Mouse (Mus musculus) erythroblast, adult 5-6 weeks (primary cell): ENCODE data around the gene Cadm4. TPM values are rescaled to one million over a fixed set of nuclear protein-coding genes. Genes with fewer than 3 reads are reported as not detected.

ENCODE experiments used
- total RNA-seq, 2 experiments: library from RNA; stranded (forward) in 1 of 2; stranded (reverse) in 1 of 2; fragments of 150-400 nt in 1 of 2; fragments of 200-764, 138-1000 nt in 1 of 2; gene quantifications; 2 replicates each; pipeline versions ENCODE4 v1.2.3 to v1.2.4; 2015 to 2017; ENCODE audit warnings: low replicate concordance in 2 of 2

Cadm4 gene
- total RNA-seq, 2 experiments from 2014 or later = 0.77 TPM; not detected in 1

Other genes with a start within 250 kb of the Cadm4 start
- not detected in 2 replicates for gene Zfp109, start 244.5 kb upstream of the Cadm4 start, total RNA-seq (2015; ENCODE audit: low replicate concordance)
- gene Zfp109, start 244.5 kb upstream of the Cadm4 start, total RNA-seq (2017; ENCODE audit: low replicate concordance) = 2.1 TPM in 1 of 2 replicates, not detected in the other
- gene Zfp108, start 227.2 kb upstream of the Cadm4 start, total RNA-seq (2015; ENCODE audit: low replicate concordance) = 2.9 TPM in 1 of 2 replicates, not detected in the other
- not detected in 2 replicates for gene Zfp108, start 227.2 kb upstream of the Cadm4 start, total RNA-seq (2017; ENCODE audit: low replicate concordance)
- gene Zfp93, start 211.6 kb upstream of the Cadm4 start, total RNA-seq (2015; ENCODE audit: low replicate concordance) = not detected in 2 replicates
- 0.70 TPM in 1 of 2 replicates, not detected in the other for gene Zfp93, start 211.6 kb upstream of the Cadm4 start, total RNA-seq (2017; ENCODE audit: low replicate concordance)
- 1.2 and 2.1 TPM in 2 replicates for gene Zfp61, start 180.8 kb upstream of the Cadm4 start, total RNA-seq (2015; ENCODE audit: low replicate concordance)
- 0.77 and 4.0 TPM in 2 replicates for gene Zfp61, start 180.8 kb upstream of the Cadm4 start, total RNA-seq (2017; ENCODE audit: low replicate concordance)
- 1.0 TPM in 1 of 2 replicates, not detected in the other for gene Zfp94, start 165.4 kb upstream of the Cadm4 start, total RNA-seq (2015; ENCODE audit: low replicate concordance)
- gene Zfp94, start 165.4 kb upstream of the Cadm4 start, total RNA-seq (2017; ENCODE audit: low replicate concordance) = 0.34 and 1.3 TPM in 2 replicates
- not detected in 2 replicates for gene Tescl, start 148.1 kb upstream of the Cadm4 start, total RNA-seq (2015; ENCODE audit: low replicate concordance)
- not detected in 2 replicates for gene Tescl, start 148.1 kb upstream of the Cadm4 start, total RNA-seq (2017; ENCODE audit: low replicate concordance)
- not detected in 2 replicates for gene Lypd5, start 132.8 kb upstream of the Cadm4 start, total RNA-seq (2015; ENCODE audit: low replicate concordance)
- not detected in 2 replicates for gene Lypd5, start 132.8 kb upstream of the Cadm4 start, total RNA-seq (2017; ENCODE audit: low replicate concordance)
- 102 and 125 TPM in 2 replicates for gene Kcnn4, start 111.8 kb upstream of the Cadm4 start, total RNA-seq (2015; ENCODE audit: low replicate concordance)
- 244 and 272 TPM in 2 replicates for gene Kcnn4, start 111.8 kb upstream of the Cadm4 start, total RNA-seq (2017; ENCODE audit: low replicate concordance)
- gene Smg9, start 82.4 kb upstream of the Cadm4 start, total RNA-seq (2015; ENCODE audit: low replicate concordance) = 9.6 and 11.1 TPM in 2 replicates
- 13.3 and 16.0 TPM in 2 replicates for gene Smg9, start 82.4 kb upstream of the Cadm4 start, total RNA-seq (2017; ENCODE audit: low replicate concordance)
- gene Irgc1, start 29.7 kb upstream of the Cadm4 start, total RNA-seq (2015; ENCODE audit: low replicate concordance) = not detected in 2 replicates
- not detected in 2 replicates for gene Irgc1, start 29.7 kb upstream of the Cadm4 start, total RNA-seq (2017; ENCODE audit: low replicate concordance)
- 28.4 and 30.9 TPM in 2 replicates for gene Plaur, start 19.5 kb upstream of the Cadm4 start, total RNA-seq (2015; ENCODE audit: low replicate concordance)
- gene Plaur, start 19.5 kb upstream of the Cadm4 start, total RNA-seq (2017; ENCODE audit: low replicate concordance) = 19.4 and 34.9 TPM in 2 replicates
- gene Zfp428, start 25.0 kb downstream of the Cadm4 start, total RNA-seq (2015; ENCODE audit: low replicate concordance) = not detected in 2 replicates
- gene Zfp428, start 25.0 kb downstream of the Cadm4 start, total RNA-seq (2017; ENCODE audit: low replicate concordance) = not detected in 2 replicates
- gene AC161166.1, start 30.4 kb downstream of the Cadm4 start, total RNA-seq (2015; ENCODE audit: low replicate concordance) = not detected in 2 replicates
- not detected in 2 replicates for gene AC161166.1, start 30.4 kb downstream of the Cadm4 start, total RNA-seq (2017; ENCODE audit: low replicate concordance)
- 0.42 TPM in 1 of 2 replicates, not detected in the other for gene Irgq, start 48.7 kb downstream of the Cadm4 start, total RNA-seq (2015; ENCODE audit: low replicate concordance)
- gene Irgq, start 48.7 kb downstream of the Cadm4 start, total RNA-seq (2017; ENCODE audit: low replicate concordance) = 1.4 and 1.6 TPM in 2 replicates
- gene Pinlyp, start 64.1 kb downstream of the Cadm4 start, total RNA-seq (2015; ENCODE audit: low replicate concordance) = not detected in 2 replicates
- gene Pinlyp, start 64.1 kb downstream of the Cadm4 start, total RNA-seq (2017; ENCODE audit: low replicate concordance) = not detected in 2 replicates
- gene Xrcc1, start 64.3 kb downstream of the Cadm4 start, total RNA-seq (2015; ENCODE audit: low replicate concordance) = 7.5 and 9.4 TPM in 2 replicates
- gene Xrcc1, start 64.3 kb downstream of the Cadm4 start, total RNA-seq (2017; ENCODE audit: low replicate concordance) = 15.9 and 18.0 TPM in 2 replicates
- gene Ethe1, start 105.5 kb downstream of the Cadm4 start, total RNA-seq (2015; ENCODE audit: low replicate concordance) = 22.3 and 28.0 TPM in 2 replicates
- gene Ethe1, start 105.5 kb downstream of the Cadm4 start, total RNA-seq (2017; ENCODE audit: low replicate concordance) = 9.5 and 10.7 TPM in 2 replicates
- gene Zfp575, start 105.6 kb downstream of the Cadm4 start, total RNA-seq (2015; ENCODE audit: low replicate concordance) = not detected in 2 replicates
- not detected in 2 replicates for gene Zfp575, start 105.6 kb downstream of the Cadm4 start, total RNA-seq (2017; ENCODE audit: low replicate concordance)
- 0.84 TPM in 1 of 2 replicates, not detected in the other for gene Phldb3, start 128.7 kb downstream of the Cadm4 start, total RNA-seq (2015; ENCODE audit: low replicate concordance)
- 0.85 and 3.2 TPM in 2 replicates for gene Phldb3, start 128.7 kb downstream of the Cadm4 start, total RNA-seq (2017; ENCODE audit: low replicate concordance)
- not detected in 2 replicates for gene Lypd3, start 154.5 kb downstream of the Cadm4 start, total RNA-seq (2015; ENCODE audit: low replicate concordance)
- gene Lypd3, start 154.5 kb downstream of the Cadm4 start, total RNA-seq (2017; ENCODE audit: low replicate concordance) = not detected in 2 replicates
- not detected in 2 replicates for gene Tex101, start 194.7 kb downstream of the Cadm4 start, total RNA-seq (2015; ENCODE audit: low replicate concordance)
- gene Tex101, start 194.7 kb downstream of the Cadm4 start, total RNA-seq (2017; ENCODE audit: low replicate concordance) = not detected in 2 replicates
- not detected in 2 replicates for gene BC049730, start 227.2 kb downstream of the Cadm4 start, total RNA-seq (2015; ENCODE audit: low replicate concordance)
- not detected in 2 replicates for gene BC049730, start 227.2 kb downstream of the Cadm4 start, total RNA-seq (2017; ENCODE audit: low replicate concordance)
- gene Gm4763, start 244.9 kb downstream of the Cadm4 start, total RNA-seq (2015; ENCODE audit: low replicate concordance) = not detected in 2 replicates
- gene Gm4763, start 244.9 kb downstream of the Cadm4 start, total RNA-seq (2017; ENCODE audit: low replicate concordance) = not detected in 2 replicates